Mouse (Mus musculus) liver, embryonic 16.5 days (tissue): ENCODE results near the gene Pnpla2. TPM values are rescaled to one million over a fixed set of nuclear protein-coding genes. Genes with fewer than 3 reads are reported as not detected.

Experiments
- ATAC-seq: fragments of 200-750 bp; cut with Nextera tagmentation; 2 replicates; pipeline ENCODE4 v1.8.0; 2017; ENCODE audit warnings: low read depth, mild to moderate bottlenecking, moderate number of reproducible peaks, moderate library complexity
- H3K27ac ChIP-seq: fragments of 300-500 bp; sonication (generic); 2 replicates; pipeline ENCODE4 v1.5.1; 2014; ENCODE audit warnings: mild to moderate bottlenecking, low read length
- H3K27me3 ChIP-seq: fragments of 300-500 bp; sonication (generic); 2 replicates; pipeline ENCODE4 v1.6.1; 2014; ENCODE audit warnings: low read depth, low read length, mixed read lengths; ENCODE audit not compliant: control insufficient read depth, insufficient read depth
- H3K36me3 ChIP-seq: fragments of 300-500 bp; sonication (generic); 2 replicates; pipeline ENCODE4 v1.6.1; 2014; ENCODE audit warnings: mild to moderate bottlenecking; ENCODE audit not compliant: control insufficient read depth, insufficient read depth
- H3K4me1 ChIP-seq: fragments of 300-500 bp; sonication (generic); 2 replicates; pipeline ENCODE4 v1.6.1; 2014; ENCODE audit warnings: low read depth, low read length, mixed read lengths; ENCODE audit not compliant: control insufficient read depth
- H3K4me2 ChIP-seq: fragments of 300-500 bp; sonication (generic); 2 replicates; pipeline ENCODE4 v1.6.1; 2014; ENCODE audit warnings: low read depth, low read length, mixed read lengths
- H3K4me3 ChIP-seq: fragments of 300-500 bp; sonication (generic); 2 replicates; pipeline ENCODE4 v1.5.1; 2014; ENCODE audit warnings: low read depth, mild to moderate bottlenecking, low read length
- H3K9ac ChIP-seq: fragments of 300-500 bp; sonication (generic); 2 replicates; pipeline ENCODE4 v1.6.1; 2014; ENCODE audit warnings: low read depth, low read length
- H3K9me3 ChIP-seq: fragments of 300-500 bp; sonication (generic); replicated peaks from 2 replicates; pipeline ENCODE4 v1.6.1; 2016; ENCODE audit warnings: low read length; ENCODE audit not compliant: control insufficient read depth
- WGBS: fragments of 180-500 bp; shearing (Covaris S2); extraction: QIAGEN DNeasy Blood & Tissue Kit; methylation state at CpG from one replicate; pipeline ENCODE4 v1.1.7; 2014; ENCODE audit not compliant: insufficient replicate concordance; 5-methylcytosine and 5-hydroxymethylcytosine counted together
- polyA plus RNA-seq: library from polyadenylated mRNA; unstranded; fragments of >200 nt; fragmentation: Nextera tagmentation; extraction: Ambion mirVana; gene quantifications from 2 replicates; pipeline ENCODE4 v1.2.1, GENCODE M21; 2015

Gene Pnpla2
- polyA plus RNA-seq, 1 experiment from 2014 or later: 15.5 TPM

DNA sequence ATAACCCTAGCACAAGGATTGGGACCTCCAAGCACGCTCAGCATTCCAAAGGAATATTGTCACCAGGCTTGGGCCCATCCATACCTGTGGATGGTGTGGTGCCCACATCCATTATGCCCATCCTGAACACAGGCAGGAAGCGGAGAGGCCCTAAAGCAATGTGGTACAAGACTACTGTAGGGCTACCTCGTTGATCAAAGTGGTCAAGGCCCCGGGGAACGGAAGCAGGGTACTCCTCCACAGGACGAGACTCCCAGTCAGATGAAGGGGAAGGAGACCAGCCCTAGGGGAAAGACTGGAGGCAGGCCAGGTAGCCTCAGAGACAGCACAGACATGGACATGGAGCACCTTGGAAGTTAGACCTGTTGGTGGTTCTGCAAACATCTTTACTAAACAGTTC lies 17.8 kb downstream of the Pnpla2 start:
- Histone ChIP-seq H3K4me2 (no peak overlapping the region), H3K27me3 (no peaks in the 10 kb centered on the region), H3K9ac (no peak overlapping the region), H3K27ac (no peak overlapping the region), H3K4me1 (peaks cover 56% of the 10 kb centered on the region), H3K36me3 (peaks cover 12% of the 10 kb centered on the region), H3K9me3 (no peaks in the 10 kb centered on the region), H3K4me3 (no peak overlapping the region)
- ATAC-seq: no peak
- WGBS: 76% methylated on average over 6 of the region's 6 CpGs

DNA sequence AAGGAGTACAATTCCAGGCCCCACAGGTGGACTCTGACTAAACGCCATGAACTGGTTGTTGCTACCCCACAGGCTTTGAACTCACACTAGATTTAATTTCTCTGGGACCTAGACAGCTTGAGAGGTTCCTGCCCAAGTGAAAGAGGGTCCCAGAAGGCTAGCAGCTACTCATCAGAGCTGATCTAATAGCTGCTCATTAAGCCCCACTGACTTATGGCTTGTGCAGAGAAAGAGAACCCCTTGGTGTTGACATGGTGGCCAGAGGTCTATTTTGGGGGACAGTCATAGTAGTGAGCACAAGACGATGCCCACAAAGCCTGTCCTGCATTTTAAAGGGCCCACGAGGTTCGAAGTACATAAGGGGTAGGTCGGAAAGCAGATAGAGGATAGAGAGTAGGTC lies 19.2 kb downstream of the Pnpla2 start:
- Histone ChIP-seq H3K9me3 (no peaks in the 10 kb centered on the region), H3K4me2 (peak overlapping the region; percentile 99), H3K27ac (no peak overlapping the region), H3K4me1 (peaks cover 50% of the 10 kb centered on the region), H3K9ac (peak overlapping the region; percentile 87), H3K4me3 (peak overlapping the region; percentile 84), H3K36me3 (peaks cover 12% of the 10 kb centered on the region), H3K27me3 (no peaks in the 10 kb centered on the region)
- ATAC-seq: no peak
- 6% methylated on average over 5 of the region's 5 CpGs for WGBS

DNA sequence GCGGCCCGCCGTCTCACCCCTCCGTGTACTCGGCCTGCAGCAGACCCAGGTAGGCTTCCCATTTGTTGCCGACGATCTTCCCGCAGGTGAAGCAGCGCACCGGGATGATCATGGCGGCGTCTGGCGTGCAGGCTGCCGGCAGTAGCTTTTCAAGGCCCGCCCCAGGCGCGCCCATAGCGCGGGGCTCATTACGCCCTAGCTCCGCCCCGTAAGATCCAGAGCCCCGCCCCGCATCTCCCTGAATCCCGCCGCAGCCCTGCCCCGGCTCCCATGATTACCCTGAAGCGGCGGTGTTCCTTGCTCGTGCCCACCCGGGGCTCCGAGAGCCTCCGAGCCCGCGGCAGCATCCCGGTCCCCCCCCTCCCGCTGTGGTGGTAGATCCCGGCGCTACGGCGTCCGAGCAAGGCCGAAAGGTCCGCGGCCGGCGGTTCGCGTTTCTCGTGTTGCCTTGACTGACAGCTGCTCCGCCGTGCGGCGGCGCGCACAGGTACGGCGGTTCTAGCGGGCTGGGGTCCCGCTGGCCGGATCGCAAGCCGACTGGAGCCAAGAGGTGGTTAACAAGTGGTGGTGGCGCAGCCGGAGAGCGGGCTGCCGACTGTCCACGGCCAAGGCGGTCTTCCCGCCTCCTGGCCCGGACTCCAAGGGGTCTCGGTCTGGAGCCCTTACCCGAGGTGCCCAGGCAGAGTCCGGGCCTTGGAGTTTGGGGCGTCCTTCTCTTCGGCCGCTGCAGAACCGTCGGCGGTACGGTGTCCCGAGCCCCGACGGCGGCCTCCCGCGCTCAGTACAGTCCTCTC lies 20.2 kb downstream of the Pnpla2 start, which contains the start of the genes Polr2l and Tspan4:
Polr2l (minus strand) TSS at position 122 of the 794 bp plus-strand sequence.
Tspan4 (plus strand) TSS at position 230 of the 794 bp plus-strand sequence.
- Histone ChIP-seq H3K4me1 (peaks cover 46% of the 10 kb centered on the region), H3K4me3 (peak within 1 kb of the TSS; percentile 84), H3K4me2 (peak within 1 kb of the TSS; percentile 99), H3K9me3 (no peaks in the 10 kb centered on the region), H3K9ac (peak within 1 kb of the TSS; percentile 87), H3K27me3 (no peaks in the 10 kb centered on the region), H3K27ac (peak within 1 kb of the TSS; percentile 92), H3K36me3 (peaks cover 8% of the 10 kb centered on the region)
- under 1% methylated on average over 86 of the region's 87 CpGs for WGBS
- peak; percentile 74 for ATAC-seq

DNA sequence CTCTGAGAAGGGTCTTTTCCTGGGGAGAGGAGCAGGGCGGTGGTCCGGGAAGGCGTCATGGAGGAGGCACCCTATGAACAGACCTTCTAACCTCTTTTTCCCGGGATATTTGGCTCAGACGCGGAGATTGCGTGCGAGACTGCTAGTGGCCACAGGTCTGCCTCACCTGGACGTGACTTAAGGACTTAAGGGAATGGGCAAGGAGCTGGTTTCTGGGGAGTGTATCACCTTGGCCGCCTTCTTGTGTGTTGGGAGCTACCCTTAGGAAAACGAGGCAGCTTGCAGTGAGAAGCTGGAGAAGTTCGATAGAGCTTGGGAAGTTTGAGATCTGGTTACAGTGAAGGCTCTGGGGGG lies 20.8 kb downstream of the Pnpla2 start:
- H3K9ac ChIP-seq: peak overlapping the region; percentile 87
- WGBS: under 1% methylated on average over 12 of the region's 12 CpGs
- H3K9me3 ChIP-seq: no peaks in the 10 kb centered on the region
- H3K4me1 ChIP-seq: peaks cover 51% of the 10 kb centered on the region
- peak overlapping the region; percentile 92 for H3K27ac ChIP-seq
- H3K4me2 ChIP-seq: peak overlapping the region; percentile 99
- H3K27me3 ChIP-seq: no peaks in the 10 kb centered on the region
- peaks cover 7% of the 10 kb centered on the region; the same call in 1 of the 2 replicates for H3K36me3 ChIP-seq
- H3K4me3 ChIP-seq: peak overlapping the region; percentile 84
- ATAC-seq: no peak

DNA sequence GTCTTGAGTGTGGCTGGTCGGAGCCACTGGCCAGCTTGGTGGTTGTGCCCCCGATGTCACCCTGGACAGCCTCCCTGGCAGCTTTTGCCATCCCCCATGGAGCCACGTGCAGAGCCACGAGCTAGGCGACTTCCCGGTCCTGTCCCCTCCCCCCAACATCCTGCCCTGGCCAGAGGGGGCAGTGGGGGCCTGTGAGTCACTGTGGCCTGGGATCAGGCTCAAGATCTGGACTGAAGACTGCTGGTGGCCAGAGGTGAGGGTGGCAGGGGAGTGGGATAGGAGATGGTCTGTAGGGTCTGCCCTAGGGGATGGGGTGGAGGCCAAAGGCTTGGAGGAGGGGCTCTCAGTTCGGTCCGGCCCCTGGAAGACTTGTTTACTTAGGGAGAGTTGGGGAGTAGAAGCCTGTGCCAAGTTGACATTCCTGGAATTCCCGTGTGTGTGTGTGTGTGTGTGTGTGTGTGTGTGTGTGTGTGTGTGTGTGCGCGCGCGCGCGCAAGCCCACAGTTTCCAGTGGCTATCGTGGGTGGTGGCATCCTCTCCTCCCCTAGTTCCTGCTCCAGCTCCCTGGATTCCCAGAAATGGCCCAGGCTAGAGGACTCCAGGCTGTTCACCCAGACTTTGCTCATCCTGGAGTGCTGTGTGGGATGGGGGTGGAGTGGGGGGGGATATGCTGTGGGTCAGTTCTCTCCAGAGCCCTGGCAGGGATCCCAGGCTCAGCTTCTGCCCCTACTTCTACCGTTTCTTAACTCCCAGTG lies 21.4 kb downstream of the Pnpla2 start:
- H3K4me1 ChIP-seq: peaks cover 57% of the 10 kb centered on the region
- H3K4me3 ChIP-seq: peak overlapping the region; percentile 84
- peak overlapping the region; percentile 99 for H3K4me2 ChIP-seq
- WGBS: 0% methylated on average over 13 of the region's 17 CpGs
- H3K36me3 ChIP-seq: peaks cover 3% of the 10 kb centered on the region; the same call in 1 of the 2 replicates
- peak overlapping the region; percentile 87 for H3K9ac ChIP-seq
- peaks cover 6% of the 10 kb centered on the region for H3K27me3 ChIP-seq
- peak overlapping the region; percentile 92 for H3K27ac ChIP-seq
- no peaks in the 10 kb centered on the region for H3K9me3 ChIP-seq
- peak; percentile 50 for ATAC-seq

DNA sequence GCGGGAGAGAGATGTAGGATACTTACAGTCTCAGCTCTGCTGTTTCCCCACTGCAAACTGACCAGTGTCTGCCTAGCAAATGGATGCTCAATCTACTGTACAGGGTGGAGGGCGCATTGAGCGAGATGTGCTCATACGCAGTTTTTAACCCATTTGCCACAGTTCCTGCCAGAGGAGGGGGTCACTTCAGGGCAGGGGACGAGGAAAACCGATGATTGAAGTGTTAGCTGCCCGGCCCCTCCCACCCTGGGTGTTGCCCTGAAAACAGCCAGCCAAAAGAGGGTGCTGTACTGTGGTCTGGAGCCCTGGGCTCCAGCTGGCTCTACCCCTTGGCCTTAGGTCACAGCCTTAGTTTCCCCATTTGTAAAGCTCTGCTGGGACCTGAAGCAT lies 22.0 kb downstream of the Pnpla2 start:
- Histone ChIP-seq H3K9ac (peak overlapping the region; percentile 34), H3K27me3 (peaks cover 12% of the 10 kb centered on the region), H3K4me1 (peaks cover 63% of the 10 kb centered on the region), H3K4me2 (peak overlapping the region; percentile 99), H3K27ac (peak overlapping the region; percentile 92), H3K36me3 (peaks cover 3% of the 10 kb centered on the region; the same call in 1 of the 2 replicates), H3K4me3 (peak overlapping the region; percentile 84), H3K9me3 (no peaks in the 10 kb centered on the region)
- 2% methylated on average over 7 of the region's 7 CpGs for WGBS
- 0 out of 2 replicates have a peak, but pooled peaks have one; percentile 4 for ATAC-seq

DNA sequence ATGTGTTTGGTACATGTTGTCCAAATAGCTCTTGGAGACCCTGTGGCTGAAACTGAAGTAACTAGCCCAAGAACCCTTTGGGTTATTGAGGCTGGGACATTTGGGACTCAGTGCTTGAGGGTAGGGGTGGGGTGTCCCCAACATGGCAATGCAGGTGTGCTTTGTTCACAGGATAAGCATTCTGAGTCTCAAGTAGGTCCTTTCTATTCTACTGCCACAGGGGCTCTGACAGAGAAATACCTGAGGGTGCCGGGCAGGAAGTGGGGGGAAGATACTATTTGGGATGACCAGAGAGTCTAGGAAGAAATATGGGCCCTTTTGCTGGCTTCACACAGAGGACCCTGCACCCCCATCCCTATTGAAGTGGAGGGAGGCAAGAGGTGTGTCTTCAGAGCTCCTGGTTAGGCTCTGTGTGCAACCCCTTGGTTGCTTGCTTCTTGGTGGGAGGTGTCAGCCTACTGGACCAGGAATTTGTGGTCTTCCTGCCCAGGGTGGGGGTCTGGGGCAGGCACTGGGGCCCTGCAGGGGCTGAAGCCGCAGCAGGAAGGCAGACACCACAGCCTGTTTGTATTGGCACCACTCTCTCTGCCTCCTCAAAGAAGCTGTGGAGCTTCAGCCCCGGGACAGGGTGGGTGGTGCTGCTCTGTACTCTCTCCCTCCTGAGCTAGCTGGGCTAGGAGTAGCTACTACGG lies 22.7 kb downstream of the Pnpla2 start:
- H3K9me3 ChIP-seq: no peaks in the 10 kb centered on the region
- no peak for ATAC-seq
- H3K4me1 ChIP-seq: peaks cover 69% of the 10 kb centered on the region
- peaks cover 1% of the 10 kb centered on the region; the same call in 1 of the 2 replicates for H3K36me3 ChIP-seq
- no peak overlapping the region for H3K4me3 ChIP-seq
- peak overlapping the region; percentile 99 for H3K4me2 ChIP-seq
- WGBS: 23% methylated on average over 4 of the region's 4 CpGs
- peak overlapping the region; percentile 34; the same call in 1 of the 2 replicates for H3K9ac ChIP-seq
- H3K27me3 ChIP-seq: peaks cover 19% of the 10 kb centered on the region
- peak overlapping the region; percentile 92 for H3K27ac ChIP-seq

DNA sequence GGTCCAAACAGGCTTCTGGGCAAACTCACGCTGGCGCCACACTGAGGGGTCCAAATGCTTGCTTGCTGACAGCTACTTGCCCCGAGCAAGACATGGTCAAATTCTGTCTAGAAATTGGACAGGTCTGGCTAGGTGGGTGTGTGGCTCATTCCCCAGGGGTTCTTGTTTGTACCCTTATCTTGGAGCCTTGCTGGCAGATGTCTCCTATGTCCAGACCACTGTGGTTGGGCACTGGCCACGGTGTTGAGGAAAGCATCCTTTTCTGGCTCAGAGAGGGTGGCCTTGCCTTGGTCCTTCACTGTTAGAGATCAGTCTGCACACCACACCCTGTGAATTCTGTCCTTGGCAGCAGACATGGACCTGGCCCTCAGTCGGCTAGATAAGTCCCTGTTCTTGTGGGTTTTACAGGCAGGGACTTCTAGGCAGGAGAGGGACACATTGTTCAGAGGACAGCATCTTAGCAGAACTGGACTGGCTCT lies 23.3 kb downstream of the Pnpla2 start:
- Histone ChIP-seq H3K36me3 (no peaks in the 10 kb centered on the region), H3K4me1 (peaks cover 68% of the 10 kb centered on the region), H3K27ac (0 out of 2 replicates have a peak overlapping the region, but pooled peaks have one; percentile 12), H3K9ac (peak overlapping the region; percentile 39), H3K4me2 (no peak overlapping the region), H3K4me3 (no peak overlapping the region), H3K9me3 (no peaks in the 10 kb centered on the region), H3K27me3 (peaks cover 24% of the 10 kb centered on the region)
- ATAC-seq: no peak
- 16% methylated on average over 5 of the region's 5 CpGs for WGBS
